Mouse (Mus musculus) urinary bladder, postnatal 36 days (tissue): ENCODE data around the gene Ddx51.

Experiments
- DNase-seq, 2 experiments: peaks; one replicate each; pipeline ENCODE4 v3.0.0; 2022; ENCODE audit warnings: low spot score in 2 of 2, mixed read lengths in 1 of 2

Ddx51 gene

GRCm38 (mm10) chr5:110652719-110653648, at the start of gene Ddx51, which contains the start of gene Noc4l:
Gene Ddx51 (plus strand): TSS chr5:110653451.
Gene Noc4l (minus strand): TSS chr5:110653417.
- DNase-seq: peak; percentile 90 to 93

GRCm38 (mm10) chr5:110604311-110604710, 48.9 kb upstream of the Ddx51 start:
- DNase-seq: no peak

GRCm38 (mm10) chr5:110605531-110606221, 47.6 kb upstream of the Ddx51 start:
- DNase-seq: no peak

- DNase-seq: peak in 1 of 2 experiments; percentile 27
Observed at GRCm38 (mm10) chr5:110607767-110608166, 45.5 kb upstream of the Ddx51 start.

DNA sequence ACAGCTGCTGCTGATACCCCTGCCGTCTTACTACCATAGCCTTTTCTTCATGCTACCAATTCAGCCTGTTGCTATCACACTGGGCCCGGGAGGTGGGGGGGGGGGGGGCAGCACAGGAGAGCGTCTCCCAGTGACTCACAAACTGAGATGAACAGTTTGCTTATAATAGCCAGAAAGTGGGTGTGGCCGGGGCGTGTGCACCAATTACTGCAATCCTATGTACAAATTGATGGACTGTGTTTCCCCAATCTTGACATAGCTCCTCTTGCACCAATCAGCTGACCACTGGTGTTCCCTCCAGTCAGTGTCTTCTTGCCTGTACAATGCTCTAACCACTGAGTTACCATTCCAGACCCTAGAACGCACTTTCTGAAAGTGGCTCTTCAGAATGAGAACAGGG, 44.9 kb upstream of the Ddx51 start:
- no peak for DNase-seq

DNA sequence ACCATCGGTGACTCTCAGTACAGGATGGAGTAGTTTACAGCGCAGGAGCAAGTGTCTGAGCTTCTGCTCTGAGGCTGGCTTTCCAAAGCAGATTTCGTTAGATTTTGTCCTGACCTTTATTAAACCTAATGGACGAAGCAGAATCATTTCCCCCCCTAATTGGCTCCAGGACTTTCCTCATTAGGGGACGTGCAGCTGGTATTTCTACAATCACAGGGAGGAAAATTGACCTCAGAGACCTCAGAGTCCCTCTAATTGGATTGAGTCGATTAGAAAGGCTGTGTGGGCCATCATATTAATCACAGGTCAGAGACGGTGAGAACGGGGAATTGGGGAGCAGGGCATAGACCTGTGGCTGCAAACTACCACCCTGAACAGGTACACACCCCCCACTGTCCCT, 44.3 kb upstream of the Ddx51 start:
- no peak for DNase-seq

DNA sequence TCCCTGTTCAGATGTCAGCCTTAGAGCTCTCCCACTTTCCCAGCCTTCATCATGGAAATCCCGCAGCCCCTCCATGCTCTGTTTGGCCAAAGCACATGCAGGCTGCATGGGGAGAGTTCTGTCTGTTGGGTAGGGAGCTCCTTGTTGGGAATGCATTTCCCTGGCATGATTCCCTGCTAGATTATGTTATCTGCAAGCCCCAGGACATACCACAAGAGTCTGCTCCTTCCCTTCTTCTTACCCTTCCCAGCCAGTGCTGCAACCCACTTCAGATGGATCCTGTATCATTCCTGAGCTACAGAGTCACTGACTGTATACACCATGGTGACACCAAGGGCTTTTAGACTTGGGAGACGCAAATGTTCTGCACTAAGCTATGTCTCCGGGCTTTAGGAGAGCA, 43.8 kb upstream of the Ddx51 start:
- no peak for DNase-seq

DNA sequence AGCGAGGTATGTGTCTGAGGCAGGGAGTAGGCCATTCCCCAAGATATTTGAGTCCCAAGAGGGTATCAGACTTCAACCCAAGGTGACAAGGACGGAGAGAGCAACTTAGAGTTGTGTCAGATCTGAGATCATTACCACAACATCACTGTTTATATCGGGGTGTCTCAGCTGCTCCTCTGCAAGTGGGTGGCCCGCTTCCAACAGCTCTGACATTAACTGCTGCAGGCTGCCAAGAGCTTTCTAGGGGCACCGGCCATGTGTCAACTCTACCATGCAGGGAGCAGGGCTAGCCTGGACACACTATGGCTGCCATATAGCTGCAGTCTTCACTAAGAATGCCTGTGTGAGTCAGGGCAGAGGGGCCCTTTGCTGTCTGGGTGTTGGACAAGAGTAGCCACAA, 43.4 kb upstream of the Ddx51 start:
- no peak for DNase-seq

GRCm38 (mm10) chr5:110610484-110610883, 42.8 kb upstream of the Ddx51 start:
- no peak for DNase-seq

- DNase-seq: no peak
Observed at GRCm38 (mm10) chr5:110611435-110612158, 41.7 kb upstream of the Ddx51 start.

- no peak for DNase-seq
Observed at GRCm38 (mm10) chr5:110619226-110619625, 34.0 kb upstream of the Ddx51 start.

DNA sequence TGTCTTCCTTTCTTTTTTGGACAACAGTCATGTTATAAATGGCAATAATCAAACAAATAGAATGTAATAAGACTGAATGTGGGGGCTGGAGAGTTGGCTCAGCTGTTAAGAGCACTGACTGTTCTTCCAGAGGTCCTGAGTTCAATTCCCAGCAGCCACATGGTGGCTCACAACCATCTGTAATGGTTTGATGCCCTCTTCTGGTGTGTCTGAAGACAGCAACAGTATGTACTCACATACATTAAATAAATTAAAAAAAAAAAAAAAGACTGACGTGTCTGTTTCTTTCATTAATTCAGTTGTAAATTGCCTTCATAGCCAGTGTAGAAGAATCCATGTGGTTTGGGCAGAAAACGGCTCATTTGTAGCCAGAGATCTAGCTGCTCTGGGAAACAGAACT, 28.9 kb upstream of the Ddx51 start:
- DNase-seq: no peak

DNA sequence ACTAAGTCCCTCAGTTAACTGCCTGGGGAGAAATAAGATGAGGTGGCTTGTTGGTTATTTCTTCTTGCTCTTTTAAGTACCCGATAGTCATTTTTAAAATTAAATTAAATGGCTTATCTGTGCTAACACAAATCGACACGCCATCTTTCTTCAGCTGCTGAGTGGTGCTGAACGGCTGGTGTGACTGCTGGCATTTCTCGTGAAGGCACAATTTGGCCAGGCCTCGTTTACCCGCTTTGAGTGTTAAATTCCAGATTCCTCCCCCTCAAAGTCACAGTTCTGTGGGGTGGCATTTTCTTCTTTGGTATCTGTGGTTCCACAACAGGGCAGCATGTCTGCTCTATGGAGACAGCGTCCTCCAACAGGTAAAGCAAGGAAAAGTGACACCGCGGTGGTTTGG, 25.9 kb upstream of the Ddx51 start:
- DNase-seq: no peak

- no peak for DNase-seq
Observed at GRCm38 (mm10) chr5:110628156-110628555, 25.1 kb upstream of the Ddx51 start.

GRCm38 (mm10) chr5:110629525-110630120, 23.6 kb upstream of the Ddx51 start:
- DNase-seq: peak in 1 of 2 experiments; percentile 29

- DNase-seq: no peak
Observed at GRCm38 (mm10) chr5:110635951-110636707, 17.1 kb upstream of the Ddx51 start.

GRCm38 (mm10) chr5:110638306-110639074, 14.8 kb upstream of the Ddx51 start:
- no peak for DNase-seq

- peak; percentile 45 to 63 for DNase-seq
Observed at GRCm38 (mm10) chr5:110639459-110639858, 13.8 kb upstream of the Ddx51 start.

- DNase-seq: no peak
Observed at GRCm38 (mm10) chr5:110646377-110646776, 6.9 kb upstream of the Ddx51 start.

GRCm38 (mm10) chr5:110653686-110654085, 435 bp downstream of the Ddx51 start:
- peak in 1 of 2 experiments; percentile 8 for DNase-seq
